Mouse (Mus musculus) heart, embryonic 16.5 days (tissue): ENCODE data around the gene Celf2. TPM values are rescaled to one million over a fixed set of nuclear protein-coding genes. Genes with fewer than 3 reads are reported as not detected.

Experiments used
- ATAC-seq: fragments of 200-750 bp; cut with Nextera tagmentation; replicated peaks from 2 replicates; pipeline ENCODE4 v1.8.0; 2017; ENCODE audit warnings: moderate number of reproducible peaks; ENCODE audit not compliant: insufficient read depth, low FRiP score; ENCODE audit errors: extremely low read depth
- H3K27ac ChIP-seq: fragments of 300-500 bp; sonication (generic); 2 replicates; pipeline ENCODE4 v1.5.1; 2014; ENCODE audit warnings: mild to moderate bottlenecking, low read length, control low read depth, moderate library complexity
- H3K27me3 ChIP-seq: fragments of 300-500 bp; sonication (generic); 2 replicates; pipeline ENCODE4 v1.6.1; 2014; ENCODE audit warnings: low read length, mixed read lengths; ENCODE audit not compliant: control insufficient read depth, insufficient read depth
- H3K36me3 ChIP-seq: fragments of 300-500 bp; sonication (generic); 2 replicates; pipeline ENCODE4 v1.6.1; 2014; ENCODE audit not compliant: control insufficient read depth, insufficient read depth
- H3K4me1 ChIP-seq: fragments of 300-500 bp; sonication (generic); 2 replicates; pipeline ENCODE4 v1.6.1; 2014; ENCODE audit warnings: low read length, mixed read lengths; ENCODE audit not compliant: control insufficient read depth, insufficient read depth
- H3K4me2 ChIP-seq: fragments of 300-500 bp; sonication (generic); 2 replicates; pipeline ENCODE4 v1.6.1; 2014; ENCODE audit warnings: low read depth, mild to moderate bottlenecking, control low read depth, low read length
- H3K4me3 ChIP-seq: fragments of 300-500 bp; sonication (generic); 2 replicates; pipeline ENCODE4 v1.5.1; 2014; ENCODE audit warnings: mild to moderate bottlenecking, control low read depth, low read length
- H3K9ac ChIP-seq: fragments of 300-500 bp; sonication (generic); 2 replicates; pipeline ENCODE4 v1.6.1; 2014; ENCODE audit warnings: low read length, control low read depth
- H3K9me3 ChIP-seq: fragments of 300-500 bp; sonication (generic); replicated peaks from 2 replicates; pipeline ENCODE4 v1.6.1; 2016; ENCODE audit warnings: low read length; ENCODE audit not compliant: control insufficient read depth
- WGBS: fragments of 180-500 bp; shearing (Covaris S2); extraction: QIAGEN DNeasy Blood & Tissue Kit; methylation state at CpG from one replicate; pipeline ENCODE4 v1.1.7; 2014; 5-methylcytosine and 5-hydroxymethylcytosine counted together
- polyA plus RNA-seq: library from polyadenylated mRNA; unstranded; fragments of >200 nt; fragmentation: Nextera tagmentation; extraction: Ambion mirVana; gene quantifications from 2 replicates; pipeline ENCODE4 v1.2.1, GENCODE M21; 2015

Celf2 gene
- polyA plus RNA-seq, 1 experiment from 2014 or later: 70.2 TPM

GRCm38 (mm10) chr2:7259616-7260015 lies 249.7 kb downstream of the Celf2 start:
- ATAC-seq: no peak
- H3K4me2 ChIP-seq: no peak overlapping the region

DNA sequence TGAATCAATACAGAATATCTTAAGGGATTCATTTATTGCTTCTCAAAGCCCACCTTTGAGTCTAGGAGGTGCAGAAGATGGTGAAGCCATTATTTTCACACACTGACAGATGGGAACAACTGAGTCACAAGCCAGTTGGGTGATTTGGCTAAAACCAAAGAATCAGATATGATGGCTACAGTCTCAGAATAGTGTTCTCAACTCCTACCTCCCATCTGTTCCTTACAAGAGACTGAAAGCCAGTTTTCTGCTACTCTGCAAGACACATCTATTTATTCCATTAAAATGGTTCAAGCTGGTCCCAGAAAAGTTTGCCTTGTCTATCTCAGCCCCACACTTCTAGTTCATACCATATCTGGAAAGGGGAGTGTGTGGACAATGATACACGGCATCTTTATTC lies 253.3 kb downstream of the Celf2 start:
- H3K4me2 ChIP-seq: no peak overlapping the region
- H3K9ac ChIP-seq: no peak overlapping the region
- 83% methylated on average over 1 of the region's 1 CpGs for WGBS
- H3K4me3 ChIP-seq: no peak overlapping the region
- no peaks in the 10 kb centered on the region for H3K27me3 ChIP-seq
- ATAC-seq: no peak
- no peaks in the 10 kb centered on the region for H3K9me3 ChIP-seq
- H3K27ac ChIP-seq: no peak overlapping the region
- no peaks in the 10 kb centered on the region for H3K4me1 ChIP-seq
- H3K36me3 ChIP-seq: no peaks in the 10 kb centered on the region

More at GRCm38 (mm10) chr2:7259616-7260015, 249.7 kb downstream of the Celf2 start:
- H3K4me1 ChIP-seq: no peaks in the 10 kb centered on the region
- WGBS: 87% methylated on average over 4 of the region's 4 CpGs
- H3K9ac ChIP-seq: no peak overlapping the region
- H3K27me3 ChIP-seq: no peaks in the 10 kb centered on the region
- no peak overlapping the region for H3K27ac ChIP-seq
- no peaks in the 10 kb centered on the region for H3K9me3 ChIP-seq
- H3K4me3 ChIP-seq: no peak overlapping the region
- H3K36me3 ChIP-seq: no peaks in the 10 kb centered on the region

DNA sequence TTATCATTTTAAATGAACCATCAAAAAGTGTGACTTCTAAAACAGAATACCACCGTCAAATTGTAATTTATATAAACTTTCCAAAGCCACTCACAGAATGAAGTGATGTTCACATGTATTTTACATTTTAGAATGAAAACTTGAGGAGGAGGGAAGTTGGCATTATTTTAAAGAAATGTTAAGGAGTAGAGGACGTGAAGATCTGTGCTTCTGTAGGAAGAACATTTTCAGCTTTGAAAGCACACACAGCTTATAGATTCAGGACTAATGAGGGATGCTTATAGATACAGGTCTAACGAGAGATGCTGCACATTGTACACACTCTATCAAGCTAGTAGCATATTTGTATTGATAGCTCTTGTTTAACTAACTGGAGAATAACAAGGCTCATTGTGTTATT lies 254.0 kb downstream of the Celf2 start:
- 77% methylated on average over 3 of the region's 3 CpGs for WGBS

DNA sequence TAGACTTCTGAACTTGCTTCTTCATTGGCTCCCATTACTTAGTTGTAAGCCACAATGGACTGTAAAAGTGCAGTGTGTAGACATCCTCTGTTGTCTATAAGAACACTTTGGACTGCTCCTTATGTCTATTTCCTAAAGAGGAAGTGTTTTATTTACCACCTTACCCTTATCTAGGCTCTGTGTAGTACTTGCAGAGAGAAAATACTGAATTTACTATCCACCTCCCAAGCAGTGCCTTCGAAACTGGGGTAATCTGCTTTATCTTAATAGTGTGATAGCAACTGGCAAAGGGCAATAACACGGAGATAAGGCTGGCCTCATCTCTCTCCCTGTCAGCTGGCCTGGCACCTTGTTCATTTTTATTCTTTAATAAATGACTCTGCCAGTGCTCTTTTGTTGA lies 259.0 kb downstream of the Celf2 start:
- H3K27ac ChIP-seq: no peak overlapping the region
- H3K27me3 ChIP-seq: no peaks in the 10 kb centered on the region
- 49% methylated on average over 2 of the region's 2 CpGs for WGBS
- no peak overlapping the region for H3K4me2 ChIP-seq
- no peaks in the 10 kb centered on the region for H3K36me3 ChIP-seq
- H3K4me3 ChIP-seq: no peak overlapping the region
- H3K4me1 ChIP-seq: peaks cover 11% of the 10 kb centered on the region; the same call in 1 of the 2 replicates
- H3K9ac ChIP-seq: no peak overlapping the region
- no peaks in the 10 kb centered on the region for H3K9me3 ChIP-seq
- ATAC-seq: no peak

More for the DNA sequence above, 254.0 kb downstream of the Celf2 start:
- Histone ChIP-seq H3K9ac (no peak overlapping the region), H3K27me3 (no peaks in the 10 kb centered on the region), H3K27ac (no peak overlapping the region), H3K36me3 (no peaks in the 10 kb centered on the region), H3K9me3 (no peaks in the 10 kb centered on the region), H3K4me1 (no peaks in the 10 kb centered on the region), H3K4me3 (no peak overlapping the region), H3K4me2 (no peak overlapping the region)
- no peak for ATAC-seq

GRCm38 (mm10) chr2:7249002-7249401 lies 260.4 kb downstream of the Celf2 start:
- no peaks in the 10 kb centered on the region for H3K9me3 ChIP-seq
- H3K4me2 ChIP-seq: no peak overlapping the region
- no peak for ATAC-seq
- H3K4me3 ChIP-seq: no peak overlapping the region
- peaks cover 11% of the 10 kb centered on the region; the same call in 1 of the 2 replicates for H3K4me1 ChIP-seq
- H3K36me3 ChIP-seq: no peaks in the 10 kb centered on the region
- no peak overlapping the region for H3K27ac ChIP-seq
- H3K9ac ChIP-seq: no peak overlapping the region
- H3K27me3 ChIP-seq: no peaks in the 10 kb centered on the region

- Histone ChIP-seq H3K36me3 (no peaks in the 10 kb centered on the region), H3K27me3 (no peaks in the 10 kb centered on the region), H3K27ac (peak overlapping the region; percentile 32; the same call in 1 of the 2 replicates), H3K9ac (no peak overlapping the region), H3K4me1 (peaks cover 17% of the 10 kb centered on the region; the same call in 1 of the 2 replicates), H3K9me3 (no peaks in the 10 kb centered on the region), H3K4me2 (no peak overlapping the region), H3K4me3 (no peak overlapping the region)
- ATAC-seq: peak; percentile 32; the same call in 1 of the 2 replicates
- 56% methylated on average over 4 of the region's 4 CpGs for WGBS
Measured at GRCm38 (mm10) chr2:7245958-7246774, 263.2 kb downstream of the Celf2 start.

GRCm38 (mm10) chr2:7242139-7242538 lies 267.2 kb downstream of the Celf2 start:
- ATAC-seq: no peak
- H3K27ac ChIP-seq: no peak overlapping the region
- 53% methylated on average over 1 of the region's 1 CpGs for WGBS

GRCm38 (mm10) chr2:7241523-7241941 lies 267.8 kb downstream of the Celf2 start:
- 75% methylated on average over 4 of the region's 4 CpGs for WGBS
- H3K27me3 ChIP-seq: no peaks in the 10 kb centered on the region
- no peak for ATAC-seq
- H3K4me3 ChIP-seq: no peak overlapping the region
- no peak overlapping the region for H3K27ac ChIP-seq
- no peaks in the 10 kb centered on the region for H3K36me3 ChIP-seq
- H3K9ac ChIP-seq: no peak overlapping the region
- H3K9me3 ChIP-seq: no peaks in the 10 kb centered on the region
- H3K4me1 ChIP-seq: peaks cover 12% of the 10 kb centered on the region; the same call in 1 of the 2 replicates
- no peak overlapping the region for H3K4me2 ChIP-seq

More at GRCm38 (mm10) chr2:7242139-7242538, 267.2 kb downstream of the Celf2 start:
- H3K9me3 ChIP-seq: no peaks in the 10 kb centered on the region
- H3K27me3 ChIP-seq: no peaks in the 10 kb centered on the region
- H3K4me3 ChIP-seq: no peak overlapping the region
- H3K4me1 ChIP-seq: peaks cover 12% of the 10 kb centered on the region; the same call in 1 of the 2 replicates
- no peak overlapping the region for H3K9ac ChIP-seq
- no peak overlapping the region for H3K4me2 ChIP-seq
- H3K36me3 ChIP-seq: no peaks in the 10 kb centered on the region

GRCm38 (mm10) chr2:7237283-7237682 lies 272.1 kb downstream of the Celf2 start:
- H3K36me3 ChIP-seq: no peaks in the 10 kb centered on the region
- no peak overlapping the region for H3K4me2 ChIP-seq
- no peak overlapping the region for H3K9ac ChIP-seq
- peaks cover 3% of the 10 kb centered on the region; the same call in 1 of the 2 replicates for H3K4me1 ChIP-seq
- H3K27ac ChIP-seq: no peak overlapping the region
- H3K4me3 ChIP-seq: no peak overlapping the region
- H3K27me3 ChIP-seq: no peaks in the 10 kb centered on the region
- 54% methylated on average over 4 of the region's 4 CpGs for WGBS
- no peak for ATAC-seq
- no peaks in the 10 kb centered on the region for H3K9me3 ChIP-seq
